Mouse (Mus musculus) monocyte, adult 2 months (primary cell): Measurements from ENCODE around the gene Cryzl2.

Experiments
- DNase-seq, 2 experiments: peaks; one replicate each; pipeline ENCODE4 v3.0.0; 2022; ENCODE audit warnings: low spot score in 2 of 2, low read depth in 1 of 2

The Cryzl2 gene

DNA sequence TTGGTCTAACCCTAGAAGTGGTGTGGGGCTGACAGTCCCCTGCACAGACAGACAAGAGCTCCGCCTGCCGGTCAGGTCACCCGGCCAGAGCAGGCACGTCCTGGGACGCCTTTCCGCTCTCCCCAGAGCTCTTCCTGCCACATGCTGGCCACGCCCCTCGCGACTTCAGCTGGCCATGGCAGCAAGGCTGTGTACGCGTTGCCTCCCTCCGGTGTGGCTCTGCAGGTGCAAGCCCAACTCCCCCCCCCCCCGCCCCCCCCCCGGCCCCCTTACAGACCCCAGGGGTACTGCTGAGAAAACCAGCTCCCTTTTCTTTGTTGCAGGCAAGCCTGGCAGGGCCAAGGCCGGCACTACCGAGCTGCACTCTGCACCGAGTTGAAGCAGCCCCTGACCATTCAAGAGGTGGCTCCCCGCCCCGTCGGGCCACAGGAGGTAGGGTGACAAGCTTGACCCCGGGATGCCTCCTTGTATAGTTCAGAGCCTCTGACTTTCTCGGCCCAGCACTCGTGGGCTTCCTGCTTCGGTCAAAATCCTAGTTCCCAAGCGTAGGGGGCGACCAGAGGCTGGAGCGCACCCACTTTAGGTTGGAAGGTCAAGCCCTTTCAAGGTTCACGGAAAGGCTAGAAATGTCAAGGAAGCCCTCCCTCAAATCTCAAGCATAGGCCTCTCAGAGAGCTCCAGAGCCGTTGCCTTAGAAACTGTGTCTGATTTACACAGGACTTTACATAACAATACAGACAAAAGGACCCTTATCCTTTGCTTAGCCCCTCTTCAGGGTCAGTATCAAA, at the start of gene Cryzl2:
Cryzl2 (plus strand) TSS at position 157 of the 788 bp plus-strand sequence.
- peak; percentile 21 to 41 for DNase-seq

DNA sequence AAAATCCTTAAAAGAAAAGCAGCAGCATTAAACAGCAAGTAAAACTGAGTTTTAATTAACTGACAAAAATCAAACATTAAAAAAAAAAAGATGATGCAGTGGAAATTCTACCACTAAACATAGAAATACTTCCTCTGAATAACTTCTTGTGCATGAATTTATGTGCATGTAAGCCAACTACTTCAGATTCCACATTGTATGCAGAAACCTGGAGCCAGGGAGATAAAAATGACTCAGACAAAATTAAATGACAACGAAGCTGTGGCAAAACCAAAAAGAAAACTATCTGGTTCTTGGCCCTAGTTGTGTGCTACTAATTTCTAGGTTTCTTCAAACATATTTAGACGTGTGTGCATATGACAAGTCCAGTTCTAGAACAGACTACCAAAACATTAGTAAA, 48.7 kb upstream of the Cryzl2 start:
- DNase-seq: no peak

DNA sequence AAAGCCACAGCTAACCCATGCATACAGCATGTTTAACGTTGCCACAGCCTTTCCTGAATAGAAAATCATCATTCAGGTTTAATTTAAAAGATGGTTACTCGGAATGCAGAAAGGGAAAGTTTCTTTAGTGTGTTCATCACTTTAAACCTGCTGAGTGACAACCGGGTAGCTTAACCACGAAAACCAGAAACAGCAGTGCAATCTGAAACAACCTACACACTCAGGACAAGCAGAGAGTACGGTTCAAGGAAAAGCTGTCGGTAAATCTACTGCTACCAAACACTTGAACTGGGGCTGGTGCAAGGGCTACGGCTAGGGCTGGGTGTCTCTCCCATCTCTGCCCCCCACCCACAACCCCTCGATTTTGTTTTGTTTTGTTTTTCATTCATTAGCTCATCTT, 47.4 kb upstream of the Cryzl2 start:
- no peak for DNase-seq

DNA sequence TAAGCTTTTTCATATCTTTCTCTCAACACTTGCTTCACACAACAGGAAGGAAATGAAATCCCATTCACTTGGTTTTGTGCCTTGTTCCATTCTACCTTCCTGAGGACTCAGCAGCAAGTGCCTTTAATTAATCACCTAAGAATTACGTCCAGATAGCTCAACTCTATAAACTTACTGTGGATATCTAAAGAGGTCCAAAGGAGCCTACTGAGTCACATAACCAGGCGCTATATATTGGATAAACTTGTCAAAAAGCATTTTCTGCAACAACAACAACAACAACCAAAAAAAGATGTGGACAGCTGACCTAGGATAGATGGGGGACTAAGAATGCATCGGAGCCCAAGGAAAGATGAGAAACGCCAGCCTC, 47.1 kb upstream of the Cryzl2 start:
- DNase-seq: no peak

GRCm38 (mm10) chr1:157411711-157412380, 46.5 kb upstream of the Cryzl2 start:
- peak; percentile 8 to 28 for DNase-seq

- DNase-seq: peak; percentile 77 to 83
Measured at GRCm38 (mm10) chr1:157412454-157413369, 45.7 kb upstream of the Cryzl2 start, which contains the start of gene Rasal2. Gene Rasal2 (minus strand): TSS chr1:157412595.

DNA sequence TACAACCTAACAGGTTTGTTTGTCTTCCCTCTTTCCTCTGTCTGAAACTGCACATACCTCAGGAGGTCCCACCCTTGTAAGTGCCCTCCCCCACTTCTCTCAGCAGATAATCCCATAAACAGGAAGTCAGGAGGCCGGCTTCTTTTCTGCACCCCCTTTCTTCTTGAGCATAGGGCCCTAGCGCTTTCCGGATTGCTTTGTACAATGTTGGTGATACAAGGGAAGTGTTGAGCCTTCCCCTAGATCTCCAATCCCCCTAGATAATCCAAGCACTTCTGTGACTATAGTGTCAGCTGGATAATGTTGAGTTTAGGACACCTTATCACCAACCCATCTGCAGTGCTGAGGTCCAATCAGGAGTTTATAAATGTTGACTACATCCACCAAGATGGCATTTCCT, 42.6 kb upstream of the Cryzl2 start:
- DNase-seq: no peak

GRCm38 (mm10) chr1:157416628-157417027, 41.7 kb upstream of the Cryzl2 start:
- DNase-seq: no peak

GRCm38 (mm10) chr1:157417414-157417813, 41.0 kb upstream of the Cryzl2 start:
- no peak for DNase-seq

GRCm38 (mm10) chr1:157417861-157418260, 40.5 kb upstream of the Cryzl2 start:
- DNase-seq: no peak

DNA sequence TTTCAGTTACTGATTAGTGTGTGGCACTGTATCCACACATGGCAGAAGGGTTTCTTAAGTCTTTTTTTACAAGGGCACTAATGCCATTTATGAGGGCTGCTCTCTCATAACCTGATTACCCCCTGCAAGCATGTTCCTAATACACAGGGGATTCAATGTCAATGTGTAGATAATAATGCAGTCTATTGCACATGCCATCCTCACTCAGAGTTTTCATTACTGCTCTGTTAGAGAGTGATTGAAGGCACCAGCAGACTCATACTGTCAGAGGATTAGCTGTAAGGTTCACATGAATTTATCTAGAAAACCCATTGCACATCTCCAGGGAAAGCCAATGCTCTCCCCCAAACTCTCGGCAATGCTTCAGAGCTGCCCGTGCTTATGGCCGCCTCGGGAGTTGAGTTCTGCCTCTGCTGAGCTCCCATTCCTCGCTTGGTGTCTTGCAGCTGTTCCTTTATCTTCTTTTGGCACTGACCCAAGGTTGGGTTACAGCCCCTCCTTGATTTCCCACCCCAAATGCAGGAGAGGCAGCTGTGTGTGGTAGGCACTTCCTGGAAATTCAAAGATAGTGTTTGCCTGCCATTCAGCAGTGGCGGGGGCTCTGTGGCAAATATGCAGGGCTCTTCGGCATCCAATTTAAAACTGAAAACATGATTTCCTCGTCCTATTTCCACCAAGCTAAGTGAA, 32.5 kb upstream of the Cryzl2 start:
- no peak for DNase-seq

- no peak for DNase-seq
Measured at GRCm38 (mm10) chr1:157426933-157427332, 31.4 kb upstream of the Cryzl2 start.

DNA sequence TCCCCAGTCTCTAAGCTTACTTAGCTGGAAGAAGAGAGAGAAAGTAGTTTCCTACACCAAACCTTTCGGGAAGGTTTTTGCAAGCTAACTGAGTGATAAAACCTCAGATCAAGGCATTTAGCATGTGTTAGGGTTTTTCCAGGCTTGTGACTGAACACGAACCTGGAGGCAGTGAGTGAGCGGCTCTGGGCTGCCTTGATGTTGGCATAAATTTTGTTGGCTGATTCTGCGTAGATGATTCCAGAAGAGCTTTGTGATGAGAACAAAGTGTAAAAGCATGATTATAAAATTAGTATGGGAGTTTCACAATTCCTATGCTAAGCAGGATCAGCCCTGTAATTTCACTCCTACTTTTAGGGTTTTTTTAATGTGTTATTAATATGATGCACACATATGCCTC, 30.8 kb upstream of the Cryzl2 start:
- DNase-seq: no peak

DNA sequence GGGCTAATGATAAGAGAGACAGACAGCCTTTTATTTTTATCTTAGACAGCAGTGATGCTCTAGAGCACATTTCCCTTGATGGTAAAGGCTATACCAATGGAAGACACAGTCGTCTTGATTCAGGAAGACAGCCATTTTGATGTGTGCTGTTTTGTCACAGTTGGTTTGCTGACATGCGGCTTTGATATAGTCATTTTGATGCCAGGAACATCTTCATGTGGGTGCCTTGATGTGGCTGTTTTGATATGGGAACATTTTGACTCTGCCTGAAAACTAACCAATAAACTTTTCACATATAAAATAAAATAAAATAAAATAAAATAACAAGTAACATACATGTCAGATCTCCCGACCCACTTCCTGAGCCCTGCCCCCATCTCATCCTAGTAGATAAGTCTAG, 30.0 kb upstream of the Cryzl2 start:
- no peak for DNase-seq

- no peak for DNase-seq
Measured at GRCm38 (mm10) chr1:157433316-157433715, 25.1 kb upstream of the Cryzl2 start.

DNA sequence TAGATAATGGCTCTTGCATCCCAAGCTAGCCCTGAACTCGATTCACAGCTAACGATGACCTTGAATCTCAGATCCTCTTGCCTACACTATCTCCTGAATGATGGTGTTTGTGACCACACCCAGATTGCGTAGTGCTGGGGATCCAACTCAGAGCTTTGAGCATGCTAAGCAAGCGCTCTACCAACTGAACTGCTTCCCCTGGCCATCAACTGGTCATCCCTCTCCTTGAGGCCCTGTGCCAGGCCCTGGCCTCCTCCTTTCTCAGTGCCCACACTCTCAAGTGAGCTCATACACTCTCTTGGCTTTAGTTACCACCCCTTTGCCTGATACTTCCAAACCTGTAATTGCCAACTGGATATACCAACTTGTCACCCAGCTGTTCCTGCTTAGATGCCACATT, 24.0 kb upstream of the Cryzl2 start:
- no peak for DNase-seq

DNA sequence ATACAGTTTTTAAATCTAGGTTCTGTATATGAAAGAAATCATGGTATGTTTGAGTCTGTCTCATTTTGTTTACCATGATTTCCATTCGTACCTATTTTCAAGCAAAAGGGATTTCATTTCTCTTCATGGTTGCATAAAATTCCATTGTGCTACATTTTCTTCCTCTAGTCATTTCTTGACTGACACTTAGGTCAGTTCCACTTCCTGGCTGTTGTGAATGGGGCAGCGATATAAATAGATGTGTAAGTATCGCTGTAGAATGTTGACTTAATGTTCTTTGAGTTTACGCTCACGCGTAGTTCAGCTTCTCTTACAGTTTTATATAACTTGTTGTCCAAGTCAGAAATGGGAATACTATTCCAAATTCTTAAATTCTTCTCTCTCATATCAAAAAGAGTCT, 22.5 kb upstream of the Cryzl2 start:
- DNase-seq: no peak

GRCm38 (mm10) chr1:157438290-157438689, 20.1 kb upstream of the Cryzl2 start:
- DNase-seq: no peak

DNA sequence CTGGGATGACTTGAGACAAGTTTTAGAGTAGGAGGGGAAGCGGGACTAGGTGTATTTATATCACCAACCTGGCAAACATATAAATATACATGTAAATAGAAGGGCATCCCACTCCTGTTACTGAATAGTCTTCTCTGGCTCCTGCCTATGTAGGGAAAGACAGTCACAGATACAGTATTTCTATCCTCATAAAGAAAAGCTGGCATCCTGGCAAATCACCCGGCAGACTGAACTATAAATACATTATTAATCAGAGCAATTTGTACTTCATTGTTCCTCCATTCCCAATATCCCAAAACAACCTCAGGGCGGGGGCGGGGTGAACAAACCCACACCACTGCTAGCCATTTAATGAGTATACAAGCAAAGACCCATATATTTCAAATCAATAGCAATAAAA, 19.3 kb upstream of the Cryzl2 start:
- DNase-seq: no peak

DNA sequence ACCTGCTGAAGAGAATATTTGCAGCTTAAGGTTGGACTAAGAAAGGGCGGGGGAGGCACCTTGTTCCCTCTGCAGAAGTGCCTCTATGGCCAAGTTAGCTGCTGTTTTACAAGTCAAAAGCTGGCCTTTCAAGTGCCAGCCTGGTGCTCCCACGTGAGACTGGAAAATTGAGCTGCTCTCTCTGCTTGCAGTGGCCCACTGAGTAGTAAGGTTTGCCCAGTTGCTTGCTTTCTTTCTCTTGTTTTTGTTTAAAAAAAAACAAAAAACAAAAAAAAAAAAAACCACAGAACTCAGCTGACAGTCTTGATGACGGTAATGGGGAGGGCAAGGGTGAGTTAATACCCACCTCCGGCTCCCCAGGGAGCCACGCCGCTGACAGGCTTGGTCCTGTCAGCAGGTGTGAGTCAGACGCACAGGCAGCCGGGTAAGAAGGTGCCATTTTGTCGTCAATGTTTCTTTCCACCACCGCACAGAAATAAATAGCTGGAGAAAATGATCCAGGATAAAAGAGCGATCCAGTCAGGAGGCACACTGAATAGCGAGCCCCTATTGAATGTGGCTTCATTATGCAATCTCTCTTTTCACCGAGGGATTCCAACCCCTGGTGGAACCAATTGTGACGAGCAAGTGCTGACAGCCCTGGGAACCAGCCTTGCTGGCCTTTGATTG, 18.3 kb upstream of the Cryzl2 start:
- DNase-seq: no peak
